Mouse (Mus musculus) hindbrain, embryonic 10.5 days (tissue): Measurements from ENCODE around the gene L3mbtl4. TPM values are rescaled to one million over a fixed set of nuclear protein-coding genes. Genes with fewer than 3 reads are reported as not detected.
"Not testable (repeated sequence)": the region's sequence is repeated elsewhere in the genome, so short reads cannot be mapped to it uniquely, and the experiment has no call there.

Source experiments
- DNase-seq: peaks from one replicate; pipeline ENCODE4 v3.0.0-alpha.2; 2017; ENCODE audit warnings: low spot score
- H3K27ac ChIP-seq: fragments of 300-500 bp; sonication (generic); 2 replicates; pipeline ENCODE4 v1.5.1; 2016; ENCODE audit warnings: mild to moderate bottlenecking, moderate library complexity
- H3K27me3 ChIP-seq: fragments of 300-500 bp; sonication (generic); 2 replicates; pipeline ENCODE4 v1.6.1; 2016; ENCODE audit warnings: mild to moderate bottlenecking; ENCODE audit not compliant: poor library complexity, insufficient read depth, severe bottlenecking
- H3K36me3 ChIP-seq: fragments of 300-500 bp; sonication (generic); 2 replicates; pipeline ENCODE4 v1.6.1; 2016; ENCODE audit warnings: mild to moderate bottlenecking, moderate library complexity
- H3K4me1 ChIP-seq: fragments of 300-500 bp; sonication (generic); replicated peaks from 2 replicates; pipeline ENCODE4 v1.6.1; 2016; ENCODE audit warnings: mild to moderate bottlenecking
- H3K4me3 ChIP-seq: fragments of 300-500 bp; sonication (generic); 2 replicates; pipeline ENCODE4 v1.5.1; 2016; ENCODE audit warnings: mild to moderate bottlenecking, moderate library complexity
- H3K9me3 ChIP-seq: fragments of 300-500 bp; sonication (generic); 2 replicates; pipeline ENCODE4 v1.6.1; 2016; ENCODE audit warnings: mild to moderate bottlenecking, moderate library complexity
- WGBS: fragments of 180-500 bp; shearing (Covaris S2); methylation state at CpG from one replicate; pipeline ENCODE4 v1.1.7; 2016; 5-methylcytosine and 5-hydroxymethylcytosine counted together
- polyA plus RNA-seq: library from polyadenylated mRNA; unstranded; fragments of >200 nt; fragmentation: Nextera tagmentation; extraction: Ambion mirVana; gene quantifications from 2 replicates; pipeline ENCODE4 v1.2.1, GENCODE M21; 2016

The L3mbtl4 gene
- polyA plus RNA-seq, 1 experiment from 2014 or later = not detected

DNA sequence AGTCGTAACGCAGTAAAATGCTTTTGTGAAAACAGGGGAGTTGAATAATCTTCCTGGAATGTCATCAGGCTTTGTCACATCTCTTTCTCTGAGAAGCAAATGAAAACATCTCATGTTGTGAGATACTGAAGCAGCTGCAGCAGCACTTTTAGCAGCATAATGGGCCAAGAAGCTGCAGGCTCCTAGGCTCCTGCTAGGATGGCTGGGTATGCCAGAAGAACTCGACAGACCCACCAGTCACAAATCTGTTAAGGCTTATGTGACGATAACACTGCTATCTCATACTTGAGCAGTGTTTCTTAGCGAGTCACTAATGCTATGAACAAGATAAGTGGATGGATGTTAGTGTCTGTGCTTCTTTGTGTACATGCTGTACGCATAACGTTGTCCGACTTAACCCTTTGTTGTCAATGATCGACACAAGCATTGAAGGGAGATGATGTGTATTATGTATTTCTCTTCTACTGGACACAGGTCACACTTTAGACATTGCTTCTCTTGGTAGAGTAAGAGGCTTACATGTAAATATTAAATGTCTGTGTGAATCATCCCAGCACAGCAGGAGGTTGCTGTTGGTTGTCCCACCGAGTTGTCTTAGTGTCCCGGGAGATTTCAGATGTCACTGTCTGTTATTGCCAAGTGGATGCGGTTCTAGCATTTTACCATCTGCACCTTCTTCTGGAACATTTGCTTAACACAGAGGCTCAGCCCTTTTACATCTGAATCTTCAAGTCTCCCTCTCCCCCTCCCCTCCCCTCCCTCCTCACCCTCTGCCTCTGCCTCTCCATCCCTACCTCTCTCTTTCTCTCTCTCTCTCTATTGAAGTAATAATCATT is 149.3 kb downstream of the L3mbtl4 start:
- H3K9me3 ChIP-seq = no peaks in the 10 kb centered on the region
- DNase-seq = no peak
- WGBS = 76% methylated on average over 12 of the region's 12 CpGs

DNA sequence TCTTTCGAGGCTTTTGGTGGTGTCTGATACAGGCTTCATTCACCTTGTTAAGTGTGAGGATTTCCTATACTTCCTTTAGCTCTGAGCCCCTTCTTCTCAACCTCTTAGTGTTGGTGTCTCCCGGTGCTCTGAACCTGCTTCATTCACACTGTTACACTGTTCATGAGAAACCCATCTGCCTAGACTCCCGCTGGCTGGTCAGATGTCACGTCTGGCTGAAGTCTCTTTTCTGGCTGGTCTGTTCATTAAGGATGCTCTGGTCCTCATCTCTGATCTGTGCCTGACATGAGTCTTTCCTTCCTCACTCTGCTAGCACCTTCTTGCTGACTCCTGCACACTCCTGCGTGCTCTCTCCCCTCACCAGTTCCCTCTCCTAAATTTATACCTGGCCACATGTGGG is 160.0 kb downstream of the L3mbtl4 start:
- 83% methylated on average over 5 of the region's 5 CpGs for WGBS
- Histone ChIP-seq H3K27ac (no peak overlapping the region), H3K9me3 (no peaks in the 10 kb centered on the region), H3K27me3 (no peaks in the 10 kb centered on the region), H3K4me3 (no peak overlapping the region), H3K36me3 (no peaks in the 10 kb centered on the region), H3K4me1 (no peaks in the 10 kb centered on the region)
- no peak for DNase-seq

More for the DNA sequence above, 149.3 kb downstream of the L3mbtl4 start:
- Histone ChIP-seq H3K27me3 (no peaks in the 10 kb centered on the region), H3K4me3 (no peak overlapping the region), H3K36me3 (no peaks in the 10 kb centered on the region), H3K27ac (no peak overlapping the region), H3K4me1 (no peaks in the 10 kb centered on the region)

- H3K27ac ChIP-seq = no peak overlapping the region
- H3K27me3 ChIP-seq = no peaks in the 10 kb centered on the region
- 87% methylated on average over 1 of the region's 1 CpGs for WGBS
- DNase-seq = no peak
- no peak overlapping the region for H3K4me3 ChIP-seq
- H3K9me3 ChIP-seq = no peaks in the 10 kb centered on the region
- no peaks in the 10 kb centered on the region for H3K36me3 ChIP-seq
- no peaks in the 10 kb centered on the region for H3K4me1 ChIP-seq
Observed at GRCm38 (mm10) chr17:68450921-68451320, 177.3 kb downstream of the L3mbtl4 start.

DNA sequence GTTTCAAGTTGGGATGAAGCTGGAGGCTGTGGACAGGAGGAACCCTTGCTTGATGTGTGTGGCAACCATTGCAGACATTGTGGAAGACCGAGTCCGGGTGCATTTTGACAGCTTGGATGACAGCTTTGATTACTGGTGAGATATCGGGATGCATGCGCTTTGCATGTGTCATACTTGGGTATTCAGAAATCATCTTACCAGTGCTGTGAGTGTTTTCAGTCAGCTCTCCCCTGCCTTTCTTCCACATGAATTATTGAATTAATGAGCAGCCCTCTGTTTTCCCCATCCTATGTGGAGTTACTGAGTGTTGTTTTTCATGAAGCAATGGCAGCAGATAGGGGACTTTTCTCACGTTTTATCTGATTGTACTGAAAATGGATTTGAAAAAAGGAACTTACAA is 187.9 kb downstream of the L3mbtl4 start:
- H3K4me3 ChIP-seq = no peak overlapping the region
- H3K27me3 ChIP-seq = no peaks in the 10 kb centered on the region
- no peaks in the 10 kb centered on the region for H3K4me1 ChIP-seq
- WGBS = 86% methylated on average over 5 of the region's 5 CpGs
- H3K9me3 ChIP-seq = no peaks in the 10 kb centered on the region
- H3K36me3 ChIP-seq = no peaks in the 10 kb centered on the region
- DNase-seq = no peak
- no peak overlapping the region for H3K27ac ChIP-seq

GRCm38 (mm10) chr17:68467311-68467710 is 193.7 kb downstream of the L3mbtl4 start:
- no peak for DNase-seq
- WGBS = 54% methylated on average over 1 of the region's 1 CpGs
- no peaks in the 10 kb centered on the region for H3K9me3 ChIP-seq
- H3K27me3 ChIP-seq = no peaks in the 10 kb centered on the region
- H3K4me3 ChIP-seq = no peak overlapping the region
- H3K36me3 ChIP-seq = no peaks in the 10 kb centered on the region
- no peak overlapping the region for H3K27ac ChIP-seq
- no peaks in the 10 kb centered on the region for H3K4me1 ChIP-seq

DNA sequence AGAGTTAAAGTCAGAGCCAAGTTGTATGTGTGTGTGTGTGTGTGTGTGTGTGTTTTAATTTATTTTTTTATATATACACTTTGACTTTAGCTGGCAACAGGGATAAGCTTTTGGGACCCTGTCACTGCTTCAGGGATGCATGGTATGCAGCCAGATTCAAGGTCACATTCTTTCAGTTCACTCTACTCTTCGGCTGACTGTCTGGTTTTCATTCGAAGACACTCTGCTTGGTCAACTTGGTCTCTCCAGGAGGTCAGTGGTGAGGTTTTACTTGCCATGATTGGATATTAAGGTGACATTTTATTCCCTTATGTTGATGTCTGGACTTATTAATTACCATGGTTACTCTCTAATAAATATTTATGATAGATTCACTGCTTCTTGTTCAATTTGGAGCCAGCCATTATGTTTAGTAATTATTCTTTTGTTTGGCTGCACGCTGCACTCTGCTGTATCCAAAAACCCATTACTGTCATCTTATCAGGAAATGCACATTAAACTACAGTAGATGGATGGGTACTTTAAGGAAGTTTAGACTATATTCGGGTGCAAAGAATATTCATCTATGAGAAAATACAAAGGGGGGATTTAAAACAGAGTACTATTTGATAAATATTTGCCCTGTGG is 216.6 kb downstream of the L3mbtl4 start:
- Histone ChIP-seq H3K36me3 (no peaks in the 10 kb centered on the region), H3K27ac (no peak overlapping the region), H3K4me3 (no peak overlapping the region), H3K9me3 (no peaks in the 10 kb centered on the region), H3K27me3 (no peaks in the 10 kb centered on the region), H3K4me1 (no peaks in the 10 kb centered on the region)
- 68% methylated on average over 4 of the region's 4 CpGs for WGBS
- DNase-seq = no peak

- Histone ChIP-seq H3K4me3 (no peak overlapping the region), H3K27me3 (no peaks in the 10 kb centered on the region), H3K4me1 (no peaks in the 10 kb centered on the region), H3K27ac (no peak overlapping the region), H3K36me3 (no peaks in the 10 kb centered on the region), H3K9me3 (no peaks in the 10 kb centered on the region)
- no peak for DNase-seq
- WGBS = 87% methylated on average over 3 of the region's 3 CpGs
Observed at GRCm38 (mm10) chr17:68492231-68492630, 218.6 kb downstream of the L3mbtl4 start.

- not testable (repeated sequence) for DNase-seq, H3K27ac ChIP-seq, H3K4me3 ChIP-seq, H3K27me3 ChIP-seq, H3K36me3 ChIP-seq, H3K4me1 ChIP-seq, H3K9me3 ChIP-seq
- 89% methylated on average over 2 of the region's 4 CpGs for WGBS
Observed at GRCm38 (mm10) chr17:68502998-68503397, 229.4 kb downstream of the L3mbtl4 start.

- WGBS = 81% methylated on average over 9 of the region's 9 CpGs
- H3K4me1 ChIP-seq = no peaks in the 10 kb centered on the region
- no peaks in the 10 kb centered on the region for H3K27me3 ChIP-seq
- no peaks in the 10 kb centered on the region for H3K36me3 ChIP-seq
- no peak for DNase-seq
- H3K9me3 ChIP-seq = no peaks in the 10 kb centered on the region
- H3K27ac ChIP-seq = no peak overlapping the region
- H3K4me3 ChIP-seq = no peak overlapping the region
Observed at GRCm38 (mm10) chr17:68559698-68560097, 286.1 kb downstream of the L3mbtl4 start.

DNA sequence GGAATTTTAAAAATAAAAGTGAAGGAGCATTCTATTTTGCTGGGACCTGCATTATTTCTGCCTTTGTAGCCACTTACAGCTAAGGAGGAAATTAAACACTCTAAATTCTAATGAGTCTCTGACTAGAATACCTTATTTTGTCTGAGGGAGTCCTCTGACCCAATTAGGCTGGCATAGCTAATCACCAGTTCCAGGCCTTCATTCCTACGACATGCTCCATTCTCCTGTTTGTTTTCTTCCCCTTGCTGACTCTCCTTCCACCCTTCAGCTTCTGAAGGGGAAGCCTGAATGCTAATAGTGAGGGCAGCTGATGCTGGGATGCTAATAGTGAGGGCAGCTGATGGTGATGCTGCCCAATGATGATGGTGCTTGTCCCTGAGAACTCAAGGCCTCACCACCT is 286.7 kb downstream of the L3mbtl4 start:
- Histone ChIP-seq H3K4me1 (no peaks in the 10 kb centered on the region), H3K36me3 (no peaks in the 10 kb centered on the region), H3K27me3 (no peaks in the 10 kb centered on the region), H3K4me3 (no peak overlapping the region), H3K9me3 (no peaks in the 10 kb centered on the region), H3K27ac (no peak overlapping the region)
- no peak for DNase-seq
- WGBS = 40% methylated on average over 1 of the region's 1 CpGs

DNA sequence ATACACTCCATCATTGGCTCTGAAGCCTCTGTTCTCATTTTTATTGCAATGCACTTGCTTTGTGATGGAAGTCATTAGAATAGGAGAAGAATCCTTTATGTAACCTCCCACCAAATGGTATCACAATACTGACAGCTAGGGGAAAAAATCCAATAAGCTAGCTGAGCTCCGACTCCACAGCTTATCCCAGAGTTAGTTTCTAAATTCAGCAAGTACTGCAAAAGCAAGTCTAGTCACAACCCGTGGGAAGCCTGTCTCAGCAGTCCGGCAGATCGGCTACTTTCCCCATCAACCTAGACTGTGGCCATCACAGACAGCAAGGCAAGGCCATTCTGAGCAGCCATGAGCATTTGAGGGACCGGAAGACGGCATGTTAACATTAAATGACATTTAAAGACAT is 298.2 kb downstream of the L3mbtl4 start:
- Histone ChIP-seq H3K27ac (no peak overlapping the region), H3K36me3 (no peaks in the 10 kb centered on the region), H3K4me3 (no peak overlapping the region), H3K27me3 (no peaks in the 10 kb centered on the region), H3K9me3 (no peaks in the 10 kb centered on the region), H3K4me1 (no peaks in the 10 kb centered on the region)
- WGBS = 89% methylated on average over 6 of the region's 6 CpGs
- DNase-seq = no peak

GRCm38 (mm10) chr17:68585195-68585594 is 311.6 kb downstream of the L3mbtl4 start:
- Histone ChIP-seq H3K27me3 (no peaks in the 10 kb centered on the region), H3K4me3 (no peak overlapping the region), H3K27ac (no peak overlapping the region), H3K4me1 (no peaks in the 10 kb centered on the region), H3K36me3 (no peaks in the 10 kb centered on the region), H3K9me3 (no peaks in the 10 kb centered on the region)
- no peak for DNase-seq
- WGBS = 88% methylated on average over 3 of the region's 3 CpGs

GRCm38 (mm10) chr17:68591619-68592018 is 318.0 kb downstream of the L3mbtl4 start:
- 84% methylated on average over 4 of the region's 4 CpGs for WGBS
- Histone ChIP-seq H3K4me3 (no peak overlapping the region), H3K36me3 (no peaks in the 10 kb centered on the region), H3K9me3 (no peaks in the 10 kb centered on the region), H3K4me1 (no peaks in the 10 kb centered on the region), H3K27ac (no peak overlapping the region), H3K27me3 (no peaks in the 10 kb centered on the region)
- no peak for DNase-seq
